Mouse (Mus musculus) forebrain, embryonic 16.5 days (tissue): Measurements from ENCODE around the gene Zdhhc4. TPM values are rescaled to one million over a fixed set of nuclear protein-coding genes. Genes with fewer than 3 reads are reported as not detected.

Experiments
- ATAC-seq: fragments of 200-750 bp; cut with Nextera tagmentation; 2 replicates; pipeline ENCODE4 v1.8.0; 2017; ENCODE audit warnings: mild to moderate bottlenecking, moderate library complexity
- H3K27ac ChIP-seq: fragments of 300-500 bp; sonication (generic); 2 replicates; pipeline ENCODE4 v1.5.1; 2014; ENCODE audit warnings: low read length, control low read depth
- H3K27me3 ChIP-seq: fragments of 300-500 bp; sonication (generic); replicated peaks from 2 replicates; pipeline ENCODE4 v1.6.1; 2014; ENCODE audit warnings: low read length; ENCODE audit not compliant: control insufficient read depth, insufficient read depth
- H3K36me3 ChIP-seq: fragments of 300-500 bp; sonication (generic); 2 replicates; pipeline ENCODE4 v1.6.1; 2014; ENCODE audit not compliant: control insufficient read depth, insufficient read depth
- H3K4me1 ChIP-seq: fragments of 300-500 bp; sonication (generic); replicated peaks from 2 replicates; pipeline ENCODE4 v1.6.1; 2014; ENCODE audit warnings: low read length; ENCODE audit not compliant: control insufficient read depth, insufficient read depth
- H3K4me2 ChIP-seq: fragments of 300-500 bp; sonication (generic); 2 replicates; pipeline ENCODE4 v1.6.1; 2014; ENCODE audit warnings: mild to moderate bottlenecking, low read length, control low read depth
- H3K4me3 ChIP-seq: fragments of 300-500 bp; sonication (generic); replicated peaks from 2 replicates; pipeline ENCODE4 v1.5.1; 2014; ENCODE audit warnings: mild to moderate bottlenecking, low read length, control low read depth
- H3K9ac ChIP-seq: fragments of 300-500 bp; sonication (generic); replicated peaks from 2 replicates; pipeline ENCODE4 v1.6.1; 2014; ENCODE audit warnings: low read depth, low read length, control low read depth
- H3K9me3 ChIP-seq: fragments of 300-500 bp; sonication (generic); 2 replicates; pipeline ENCODE4 v1.6.1; 2016; ENCODE audit warnings: low read length; ENCODE audit not compliant: control insufficient read depth
- WGBS: fragments of 180-500 bp; shearing (Covaris S2); extraction: QIAGEN DNeasy Blood & Tissue Kit; methylation state at CpG from one replicate; pipeline ENCODE4 v1.1.7; 2014; 5-methylcytosine and 5-hydroxymethylcytosine counted together
- polyA plus RNA-seq: library from polyadenylated mRNA; unstranded; fragments of >200 nt; fragmentation: Nextera tagmentation; extraction: Ambion mirVana; gene quantifications from 2 replicates; pipeline ENCODE4 v1.2.1, GENCODE M21; 2015

The Zdhhc4 gene
- polyA plus RNA-seq, 1 experiment from 2014 or later: 78.6 TPM

DNA sequence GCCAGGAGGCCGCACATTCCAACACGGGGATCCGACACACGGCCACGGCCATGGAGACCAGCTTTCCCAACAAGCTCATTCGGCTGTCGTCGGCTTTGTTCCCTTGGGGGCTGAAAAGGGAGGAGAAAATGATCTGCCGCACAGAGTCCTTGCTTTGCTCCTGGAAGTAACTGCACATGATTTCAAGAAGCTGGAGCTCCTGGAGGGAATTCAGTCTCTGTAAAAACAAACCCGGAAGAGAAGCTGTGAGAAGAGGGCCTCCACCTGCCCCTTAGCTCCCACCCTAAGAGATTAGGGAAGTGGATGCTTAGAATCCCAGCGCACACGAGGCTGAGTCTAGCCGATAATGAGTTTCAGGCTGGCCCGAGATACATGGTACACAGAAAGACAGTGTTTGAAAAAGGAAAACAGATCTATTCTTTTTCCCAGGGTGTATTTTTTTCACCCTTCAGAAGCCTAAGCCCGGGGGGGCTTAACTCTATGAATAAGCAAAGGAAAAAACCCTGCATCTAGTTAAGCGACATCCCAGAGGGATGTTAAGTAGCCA lies 14.8 kb downstream of the Zdhhc4 start:
- Histone ChIP-seq H3K9ac (peak overlapping the region; percentile 95), H3K4me2 (peak overlapping the region; percentile 74), H3K27ac (peak overlapping the region; percentile 93), H3K27me3 (no peaks in the 10 kb centered on the region), H3K9me3 (no peaks in the 10 kb centered on the region), H3K4me3 (peak overlapping the region; percentile 89), H3K4me1 (peaks cover 36% of the 10 kb centered on the region), H3K36me3 (peaks cover 13% of the 10 kb centered on the region)
- under 1% methylated on average over 16 of the region's 16 CpGs for WGBS
- ATAC-seq: peak; percentile 13; the same call in 1 of the 2 replicates

DNA sequence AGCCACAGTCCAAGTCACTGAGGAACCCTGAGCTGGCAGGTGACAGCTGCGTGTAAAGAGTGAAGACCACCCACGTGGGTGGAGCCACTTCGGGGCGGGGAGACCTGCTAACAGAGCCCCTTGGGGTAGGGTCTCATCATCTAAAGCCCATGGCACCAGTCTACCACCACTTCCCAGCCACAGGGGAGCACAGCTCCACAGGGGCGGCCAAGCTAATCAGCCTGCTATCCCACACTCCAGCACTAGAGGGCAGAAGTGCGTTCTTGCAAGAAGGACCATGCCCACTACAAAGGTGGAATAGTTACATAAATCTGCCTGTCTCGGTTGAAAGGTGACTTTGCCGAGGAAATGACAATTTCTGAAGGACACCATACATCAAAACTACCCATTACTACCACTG lies 17.2 kb downstream of the Zdhhc4 start:
- Histone ChIP-seq H3K36me3 (peaks cover 18% of the 10 kb centered on the region), H3K4me3 (no peak overlapping the region), H3K9ac (no peak overlapping the region), H3K4me1 (peaks cover 39% of the 10 kb centered on the region), H3K9me3 (no peaks in the 10 kb centered on the region), H3K4me2 (no peak overlapping the region), H3K27ac (no peak overlapping the region), H3K27me3 (no peaks in the 10 kb centered on the region)
- WGBS: 70% methylated on average over 8 of the region's 8 CpGs
- no peak for ATAC-seq

DNA sequence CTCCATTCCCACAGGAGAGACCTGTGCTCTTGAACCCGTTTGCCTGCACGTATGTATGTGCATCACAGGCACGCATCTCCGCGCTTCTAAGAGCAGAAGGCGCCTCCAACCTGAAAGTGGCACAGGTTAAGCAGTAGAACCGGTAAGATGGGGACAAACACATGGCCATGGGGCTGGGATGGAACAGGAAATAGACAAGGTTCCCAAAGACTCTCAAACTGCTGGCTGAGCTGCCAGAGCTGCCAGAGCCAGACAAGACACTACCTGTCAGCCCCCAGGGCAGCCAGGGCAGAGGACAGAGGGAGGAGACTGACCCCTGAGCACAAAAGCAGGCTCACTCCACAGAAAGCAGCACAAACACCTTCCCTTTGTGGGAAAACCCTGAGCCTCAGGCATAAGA lies 19.1 kb downstream of the Zdhhc4 start:
- peaks cover 39% of the 10 kb centered on the region for H3K4me1 ChIP-seq
- H3K27me3 ChIP-seq: no peaks in the 10 kb centered on the region
- H3K9me3 ChIP-seq: no peaks in the 10 kb centered on the region
- no peak overlapping the region for H3K4me3 ChIP-seq
- ATAC-seq: no peak
- WGBS: 96% methylated on average over 7 of the region's 7 CpGs
- H3K4me2 ChIP-seq: no peak overlapping the region
- H3K36me3 ChIP-seq: peaks cover 23% of the 10 kb centered on the region
- H3K9ac ChIP-seq: no peak overlapping the region
- no peak overlapping the region for H3K27ac ChIP-seq

DNA sequence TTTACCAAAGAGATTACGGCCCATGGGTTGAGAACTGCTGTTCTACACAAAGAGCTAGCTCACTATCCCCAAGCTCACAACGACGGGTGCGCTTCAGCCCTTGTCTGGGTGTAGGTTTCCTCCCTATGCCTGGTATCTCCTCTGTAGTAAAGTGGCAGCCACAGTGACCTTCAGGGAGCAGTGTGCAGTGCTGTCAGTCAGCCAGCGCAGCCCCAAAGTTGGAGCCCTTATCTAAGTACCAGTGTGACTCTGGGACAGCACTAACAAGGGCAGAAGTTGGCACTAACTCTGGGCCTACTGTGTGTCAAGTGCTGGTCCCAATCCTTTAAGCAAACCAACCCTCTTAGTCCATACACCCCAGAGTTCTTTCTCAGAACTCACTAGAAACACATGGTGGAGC lies 20.2 kb downstream of the Zdhhc4 start:
- peaks cover 34% of the 10 kb centered on the region for H3K4me1 ChIP-seq
- H3K4me2 ChIP-seq: no peak overlapping the region
- H3K9me3 ChIP-seq: no peaks in the 10 kb centered on the region
- peaks cover 23% of the 10 kb centered on the region for H3K36me3 ChIP-seq
- no peak overlapping the region for H3K4me3 ChIP-seq
- 94% methylated on average over 5 of the region's 5 CpGs for WGBS
- no peak overlapping the region for H3K27ac ChIP-seq
- no peak for ATAC-seq
- H3K9ac ChIP-seq: no peak overlapping the region
- H3K27me3 ChIP-seq: no peaks in the 10 kb centered on the region

DNA sequence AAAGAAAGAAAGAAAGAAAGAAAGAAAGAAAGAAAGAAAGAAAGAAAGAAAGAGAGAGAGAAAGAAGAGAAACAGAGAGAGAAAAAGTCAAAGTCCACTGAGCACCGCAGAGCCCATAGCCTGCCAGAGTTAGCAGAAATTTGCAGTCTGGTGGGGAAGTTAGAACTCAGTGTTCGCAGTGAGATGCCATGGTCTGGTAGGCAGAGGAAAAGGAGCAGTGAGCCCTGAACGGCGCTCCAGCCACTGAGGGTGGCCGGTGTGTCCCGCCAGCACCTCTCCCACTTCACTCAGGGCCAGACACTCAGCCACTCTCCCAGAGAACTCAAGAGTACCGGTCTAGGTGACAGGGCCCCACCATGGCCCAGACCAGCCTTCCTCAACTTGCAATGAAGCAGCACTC lies 24.8 kb downstream of the Zdhhc4 start:
- H3K27ac ChIP-seq: no peak overlapping the region
- H3K27me3 ChIP-seq: no peaks in the 10 kb centered on the region
- peaks cover 35% of the 10 kb centered on the region for H3K36me3 ChIP-seq
- H3K4me2 ChIP-seq: no peak overlapping the region
- no peak overlapping the region for H3K9ac ChIP-seq
- no peak overlapping the region for H3K4me3 ChIP-seq
- H3K9me3 ChIP-seq: 0 out of 2 replicates have a peak, but pooled peaks cover 2% of the 10 kb centered on the region
- peaks cover 7% of the 10 kb centered on the region for H3K4me1 ChIP-seq
- ATAC-seq: no peak
- WGBS: 89% methylated on average over 7 of the region's 7 CpGs

DNA sequence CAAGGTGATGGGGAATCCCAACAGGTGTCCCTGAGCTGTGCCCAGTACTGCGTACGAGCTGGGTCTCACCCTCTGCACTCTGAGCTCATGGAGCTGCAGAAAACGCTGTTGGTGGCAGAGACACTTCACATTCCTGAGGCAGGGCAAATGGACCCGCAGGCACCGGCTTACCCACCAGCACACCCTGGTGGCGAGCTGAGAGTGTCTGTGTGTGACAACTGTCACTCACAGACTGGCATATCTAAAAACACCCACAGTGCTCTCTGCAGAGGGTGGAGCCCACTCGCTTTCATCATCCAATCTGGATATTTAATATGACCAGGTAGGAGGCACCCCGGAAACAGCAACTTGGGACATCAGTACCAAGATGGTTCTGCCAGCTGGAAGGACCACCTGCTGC lies 27.8 kb downstream of the Zdhhc4 start:
- 78% methylated on average over 8 of the region's 8 CpGs for WGBS
- no peak overlapping the region for H3K4me3 ChIP-seq
- no peak overlapping the region for H3K9ac ChIP-seq
- H3K27me3 ChIP-seq: no peaks in the 10 kb centered on the region
- H3K4me2 ChIP-seq: no peak overlapping the region
- H3K36me3 ChIP-seq: peaks cover 28% of the 10 kb centered on the region
- no peak overlapping the region for H3K27ac ChIP-seq
- H3K9me3 ChIP-seq: 0 out of 2 replicates have a peak, but pooled peaks cover 2% of the 10 kb centered on the region
- no peak for ATAC-seq
- H3K4me1 ChIP-seq: no peaks in the 10 kb centered on the region; the same call in none of the 2 replicates

DNA sequence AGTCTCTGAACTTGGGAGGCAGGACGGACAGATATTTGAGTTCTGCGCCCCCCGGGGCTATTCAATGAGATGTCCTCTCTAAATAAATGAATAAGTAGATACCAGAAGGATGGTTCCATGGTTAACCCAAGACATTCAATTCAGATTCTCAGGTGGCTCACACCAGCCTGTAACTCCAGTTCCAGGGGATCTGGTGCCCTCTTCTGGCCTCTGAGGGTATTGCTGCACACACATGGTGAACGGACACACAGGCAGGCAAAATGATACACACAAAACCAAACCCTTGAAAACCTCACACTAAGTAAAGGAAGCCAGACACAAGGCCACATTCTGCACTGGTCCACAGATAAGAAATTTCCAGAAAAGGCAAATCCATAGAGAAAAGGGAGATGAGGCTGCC lies 29.4 kb downstream of the Zdhhc4 start:
- Histone ChIP-seq H3K4me3 (no peak overlapping the region), H3K36me3 (peaks cover 26% of the 10 kb centered on the region), H3K4me2 (no peak overlapping the region), H3K27me3 (no peaks in the 10 kb centered on the region), H3K9me3 (0 out of 2 replicates have a peak, but pooled peaks cover 2% of the 10 kb centered on the region), H3K27ac (no peak overlapping the region), H3K4me1 (no peaks in the 10 kb centered on the region; the same call in 1 of the 2 replicates), H3K9ac (no peak overlapping the region)
- 87% methylated on average over 4 of the region's 4 CpGs for WGBS
- no peak for ATAC-seq

DNA sequence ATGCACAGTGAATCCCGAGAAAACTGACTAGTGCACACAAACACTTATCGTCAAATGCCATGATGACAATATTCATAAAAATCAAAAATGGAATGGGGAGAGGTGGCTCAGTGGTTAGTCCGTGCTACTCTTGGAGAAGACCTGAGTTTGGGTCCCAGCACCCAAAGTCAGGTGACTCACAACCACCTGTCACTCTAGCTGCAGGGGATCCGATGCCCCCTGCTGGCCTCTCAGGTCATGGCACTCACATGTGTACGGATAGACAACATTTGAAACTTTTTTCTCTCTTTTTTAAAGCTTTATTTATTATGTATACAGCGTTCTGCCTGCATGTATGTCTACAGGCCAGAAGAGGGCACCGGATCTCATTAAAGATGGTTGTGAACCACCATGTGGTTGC lies 30.7 kb downstream of the Zdhhc4 start:
- Histone ChIP-seq H3K9ac (no peak overlapping the region), H3K4me1 (peaks cover 5% of the 10 kb centered on the region), H3K36me3 (peaks cover 26% of the 10 kb centered on the region)

DNA sequence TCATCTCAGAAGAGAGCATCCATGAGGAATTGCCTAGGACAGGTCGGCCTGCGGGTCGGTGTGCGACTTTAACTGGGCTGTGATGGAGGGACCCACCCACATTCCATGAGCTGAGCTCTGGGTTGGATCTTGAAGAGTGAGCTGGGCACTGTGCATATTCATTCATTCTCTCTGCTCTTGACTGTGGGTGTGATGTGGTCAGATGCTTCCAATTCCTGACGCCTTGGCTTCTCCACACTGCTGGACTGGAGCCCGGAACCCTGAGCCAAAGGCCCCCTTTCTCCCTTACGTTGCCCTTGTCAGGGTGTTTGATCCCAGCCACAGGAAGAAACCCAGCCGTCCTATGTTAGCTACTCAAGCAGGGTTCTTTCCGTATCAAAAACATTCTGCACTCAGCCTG lies 31.1 kb downstream of the Zdhhc4 start:
- no peak overlapping the region for H3K4me2 ChIP-seq
- H3K9ac ChIP-seq: no peak overlapping the region
- H3K4me1 ChIP-seq: peaks cover 9% of the 10 kb centered on the region
- peaks cover 26% of the 10 kb centered on the region for H3K36me3 ChIP-seq
- no peak overlapping the region for H3K27ac ChIP-seq
- peaks cover 15% of the 10 kb centered on the region for H3K27me3 ChIP-seq
- no peak for ATAC-seq
- WGBS: 91% methylated on average over 9 of the region's 9 CpGs
- 0 out of 2 replicates have a peak, but pooled peaks cover 2% of the 10 kb centered on the region for H3K9me3 ChIP-seq
- no peak overlapping the region for H3K4me3 ChIP-seq

More for the DNA sequence above, 30.7 kb downstream of the Zdhhc4 start:
- ATAC-seq: no peak
- Histone ChIP-seq H3K4me3 (no peak overlapping the region), H3K27me3 (peaks cover 12% of the 10 kb centered on the region), H3K4me2 (no peak overlapping the region), H3K27ac (no peak overlapping the region), H3K9me3 (0 out of 2 replicates have a peak, but pooled peaks cover 2% of the 10 kb centered on the region)
- 92% methylated on average over 7 of the region's 7 CpGs for WGBS
